Mouse (Mus musculus): Measurements from ENCODE around the gene AC161166.1. TPM values are rescaled to one million over a fixed set of nuclear protein-coding genes. Genes with fewer than 3 reads are reported as not detected.

Gene AC161166.1
- total and polyA plus RNA-seq, 3 experiments, result 0.13 TPM; not detected in 2

- TF ChIP-seq UBTF (IDR thresholded peaks at IDR 0.05; ENCODE audit: borderline replicate concordance, insufficient read depth, low read depth, low read length), result no peak
- TF ChIP-seq ZC3H11A (IDR thresholded peaks at IDR 0.05; ENCODE audit: low read depth, low read length), result no peak
Measured at GRCm38 (mm10) chr7:24528861-24529260, 16.6 kb upstream of the AC161166.1 start (continued).

GRCm38 (mm10) chr7:24525686-24526420 is 13.6 kb upstream of the AC161166.1 start:
- Histone ChIP-seq H3K4me1 (ENCODE audit: control insufficient read depth in 1 of 2, insufficient read depth in 2 of 2, low read length in 2 of 2) (peaks cover 2 to 19% of the 10 kb centered on the region in 2 experiments), H3K36me3 (ENCODE audit: control insufficient read depth in 1 of 2, insufficient read depth in 2 of 2, low read length in 2 of 2) (peaks cover 0 to 14% of the 10 kb centered on the region in 2 experiments; a peak in 2 of 4 replicates), H3K79me2 (ENCODE audit: control insufficient read depth, insufficient read depth, low read length, poor library complexity) (no peaks in the 10 kb centered on the region), H3K9ac (ENCODE audit: control insufficient read depth, low read depth, low read length, poor library complexity, severe bottlenecking) (no peak overlapping the region), H3K9me3 (replicated peaks; ENCODE audit: insufficient read depth, low read length) (no peaks in the 10 kb centered on the region), H3K27me3 (ENCODE audit: control insufficient read depth in 1 of 2, insufficient read depth in 2 of 2, low read length in 2 of 2) (peaks cover 0 to 2% of the 10 kb centered on the region in 2 experiments; a peak in 1 of 4 replicates), H3K27ac (ENCODE audit: control insufficient read depth, low read depth, low read length) (no peak overlapping the region), H3K4me3 (ENCODE audit: control insufficient read depth in 1 of 2, insufficient read depth in 1 of 2, low read depth in 2 of 2, low read length in 2 of 2) (no peak overlapping the region)
- TF ChIP-seq MAFK (IDR thresholded peaks at IDR 0.05; ENCODE audit: borderline replicate concordance, low read depth, low read length) (no peak), HCFC1 (IDR thresholded peaks at IDR 0.05; ENCODE audit: low read depth, low read length) (no peak), TAL1 (IDR thresholded peaks at IDR 0.05; ENCODE audit: low read length) (no peak), MXI1 (IDR thresholded peaks at IDR 0.05; ENCODE audit: low read depth, low read length) (no peak), GABPA (IDR thresholded peaks at IDR 0.05; ENCODE audit: low read depth, low read length) (no peak), TBP (IDR thresholded peaks at IDR 0.05; ENCODE audit: low read depth, low read length) (no peak), SIN3A (IDR thresholded peaks at IDR 0.05; ENCODE audit: low read length) (no peak), USF1 (IDR thresholded peaks at IDR 0.05; ENCODE audit: low read depth, low read length) (no peak), POLR2AphosphoS2 (IDR thresholded peaks at IDR 0.05; ENCODE audit: low read length) (no peak), GATA1 (IDR thresholded peaks at IDR 0.05; ENCODE audit: low read depth, low read length) (no peak), EP300 (IDR thresholded peaks at IDR 0.05; ENCODE audit: low read depth in 1 of 2, low read length in 2 of 2) (no peak)
- DNase-seq (ENCODE audit: low read depth, low spot score), result no peak

GRCm38 (mm10) chr7:24524978-24525377 is 12.7 kb upstream of the AC161166.1 start:
- DNase-seq (ENCODE audit: low read depth, low spot score), result peak; percentile 24
- no peak overlapping the region for H3K4me3 ChIP-seq (ENCODE audit: control insufficient read depth in 1 of 2, insufficient read depth in 1 of 2, low read depth in 2 of 2, low read length in 2 of 2)
- H3K36me3 ChIP-seq (ENCODE audit: control insufficient read depth in 1 of 2, insufficient read depth in 2 of 2, low read length in 2 of 2), result peaks cover 0 to 14% of the 10 kb centered on the region in 2 experiments; a peak in 2 of 4 replicates
- no peak overlapping the region for H3K27ac ChIP-seq (ENCODE audit: control insufficient read depth, low read depth, low read length)
- no peaks in the 10 kb centered on the region for H3K9me3 ChIP-seq (replicated peaks; ENCODE audit: insufficient read depth, low read length)
- H3K4me1 ChIP-seq (ENCODE audit: control insufficient read depth in 1 of 2, insufficient read depth in 2 of 2, low read length in 2 of 2), result peaks cover 2 to 19% of the 10 kb centered on the region in 2 experiments
- no peaks in the 10 kb centered on the region for H3K79me2 ChIP-seq (ENCODE audit: control insufficient read depth, insufficient read depth, low read length, poor library complexity)
- no peak for TF ChIP-seq RCOR1 (IDR thresholded peaks at IDR 0.05; ENCODE audit: low read depth, low read length)
- peak; percentile 21; the same call in 1 of the 2 replicates for TF ChIP-seq SMC3 (IDR thresholded peaks at IDR 0.05; ENCODE audit: low read depth, low read length)
- TF ChIP-seq CHD1 (IDR thresholded peaks at IDR 0.05; ENCODE audit: low read depth, low read length), result no peak
- no peak for TF ChIP-seq EP300 (IDR thresholded peaks at IDR 0.05; ENCODE audit: low read depth in 1 of 2, low read length in 2 of 2)
- TF ChIP-seq CTCF (IDR thresholded peaks at IDR 0.05 in 2 of 3, conservative IDR thresholded peaks at IDR 0.05 in 1 of 3; ENCODE audit: control insufficient read depth in 1 of 3, insufficient read depth in 1 of 3, low read depth in 2 of 3, low read length in 3 of 3, poor library complexity in 1 of 3, severe bottlenecking in 1 of 3), result peak in 1 of 3 experiments; percentile 48; a peak in 2 of 6 replicates
- no peak for TF ChIP-seq POLR2A (IDR thresholded peaks at IDR 0.05; ENCODE audit: control insufficient read depth in 1 of 2, insufficient read depth in 1 of 2, low read depth in 1 of 2, low read length in 2 of 2, poor library complexity in 1 of 2)
- TF ChIP-seq SIN3A (IDR thresholded peaks at IDR 0.05; ENCODE audit: low read length), result no peak
- TF ChIP-seq ZNF384 (IDR thresholded peaks at IDR 0.05; ENCODE audit: low read depth, low read length), result no peak
- TF ChIP-seq USF2 (IDR thresholded peaks at IDR 0.05; ENCODE audit: borderline replicate concordance in 1 of 2, insufficient read depth in 1 of 2, low read depth in 1 of 2, low read length in 2 of 2), result no peak
- no peak for TF ChIP-seq ZC3H11A (IDR thresholded peaks at IDR 0.05; ENCODE audit: low read depth, low read length)
- TF ChIP-seq TBP (IDR thresholded peaks at IDR 0.05; ENCODE audit: low read depth, low read length), result no peak
- no peak for TF ChIP-seq ZMIZ1 (IDR thresholded peaks at IDR 0.05; ENCODE audit: low read depth, low read length)
- H3K27me3 ChIP-seq (ENCODE audit: control insufficient read depth in 1 of 2, insufficient read depth in 2 of 2, low read length in 2 of 2), result peaks cover 0 to 2% of the 10 kb centered on the region in 2 experiments; a peak in 1 of 4 replicates
- H3K9ac ChIP-seq (ENCODE audit: control insufficient read depth, low read depth, low read length, poor library complexity, severe bottlenecking), result no peak overlapping the region
